Mouse (Mus musculus) spleen, adult 12 weeks (tissue): Measurements from ENCODE around the gene Pecr.

ENCODE experiments used
- DNase-seq: peaks from one replicate; pipeline ENCODE4 v3.0.0; 2022; ENCODE audit warnings: low spot score

The Pecr gene

DNA sequence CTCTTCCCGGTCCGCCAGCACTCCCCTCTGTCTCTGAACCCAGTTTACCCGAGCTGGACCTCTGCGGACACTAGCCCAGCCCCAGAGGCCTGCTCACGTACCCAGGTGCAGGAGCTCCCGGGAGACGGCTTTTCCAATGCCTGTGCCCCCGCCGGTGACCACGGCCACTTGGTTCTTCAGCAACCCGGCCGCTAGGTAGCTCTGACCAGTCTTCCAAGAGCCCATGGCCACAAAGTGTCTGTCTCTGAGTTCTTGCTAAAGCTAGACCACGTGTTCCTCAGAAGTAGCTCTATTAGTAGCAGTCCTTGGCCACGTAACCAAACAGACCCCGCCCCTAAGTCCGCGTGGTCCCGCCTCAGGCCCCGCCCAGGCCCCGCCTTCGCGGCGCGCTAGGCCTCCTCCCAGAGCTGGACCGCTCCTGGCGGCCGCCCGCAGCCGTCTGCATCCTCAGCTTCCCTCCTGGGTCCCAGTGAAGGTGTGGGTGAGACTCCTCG, at the start of gene Pecr, which contains the start of gene Tmem169:
Gene Pecr (minus strand): TSS at position 323 of the 494 bp plus-strand sequence.
Gene Tmem169 (plus strand): TSS at position 378 of the 494 bp plus-strand sequence.
- DNase-seq, result peak; percentile 87

GRCm38 (mm10) chr1:72326162-72326821, 42.2 kb upstream of the Pecr start:
- no peak for DNase-seq

DNA sequence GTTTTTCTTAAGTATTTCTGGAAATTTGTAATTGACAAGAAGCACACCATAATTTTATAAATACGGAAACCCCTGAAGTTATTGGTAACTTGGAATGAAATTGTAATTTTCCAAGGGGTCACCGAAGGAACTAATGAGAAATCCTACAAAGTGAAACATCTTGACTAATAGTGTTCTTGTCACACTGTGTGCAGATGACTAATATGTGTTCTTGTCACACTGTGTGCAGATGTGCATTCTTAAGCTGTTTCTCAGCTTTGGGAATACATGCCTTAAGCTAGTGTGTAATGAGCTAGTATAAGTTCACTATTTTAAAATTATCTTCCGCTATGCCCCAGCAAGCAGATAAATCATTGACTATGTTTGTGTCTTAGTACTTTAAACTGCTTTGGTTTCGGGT, 39.1 kb upstream of the Pecr start:
- no peak for DNase-seq

- no peak for DNase-seq
These were observed 36.6 kb upstream of the Pecr start for GRCm38 (mm10) chr1:72320759-72321158.

DNA sequence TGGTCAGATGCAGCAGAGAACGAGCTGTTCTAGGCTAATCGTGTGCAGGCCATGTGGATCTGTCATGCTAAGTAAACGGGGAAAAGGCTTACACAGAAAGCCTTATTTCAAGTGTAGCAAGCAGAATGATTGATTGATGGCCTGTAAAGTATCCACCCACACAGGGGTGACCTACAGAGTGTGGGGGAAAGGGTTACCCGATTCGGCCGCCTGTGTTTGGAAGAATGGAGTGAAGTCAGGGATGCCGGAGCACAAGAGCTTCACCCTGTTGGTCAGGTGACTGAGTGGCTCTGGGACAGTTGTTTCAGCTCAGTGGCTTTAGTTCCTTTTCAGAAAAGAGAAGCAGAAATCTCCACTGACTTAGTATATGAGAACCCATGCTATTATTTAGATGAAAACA, 32.8 kb upstream of the Pecr start:
- DNase-seq, result no peak

- DNase-seq, result no peak
These were observed 32.3 kb upstream of the Pecr start for GRCm38 (mm10) chr1:72316409-72316808.

DNA sequence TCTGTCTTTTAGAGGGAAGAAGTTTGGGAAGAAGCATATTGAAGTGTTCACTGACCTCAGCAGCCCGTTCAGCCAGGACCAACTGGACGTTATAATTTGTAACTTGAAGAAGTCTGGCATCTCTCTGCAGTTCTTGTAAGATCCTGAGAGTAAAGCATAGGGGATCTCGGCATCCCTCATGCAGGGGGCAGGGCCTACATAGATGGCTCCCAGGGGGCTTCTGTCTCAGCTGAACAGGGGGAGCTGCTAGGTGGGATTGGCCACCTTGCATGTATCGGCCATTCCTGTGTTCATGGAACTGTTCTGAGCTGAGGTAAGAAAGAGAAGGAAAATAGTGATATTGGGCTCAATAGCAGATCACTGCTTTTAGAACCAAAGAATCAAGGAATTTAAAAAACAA, 31.3 kb upstream of the Pecr start:
- no peak for DNase-seq

GRCm38 (mm10) chr1:72313399-72314039, 29.4 kb upstream of the Pecr start:
- no peak for DNase-seq

DNA sequence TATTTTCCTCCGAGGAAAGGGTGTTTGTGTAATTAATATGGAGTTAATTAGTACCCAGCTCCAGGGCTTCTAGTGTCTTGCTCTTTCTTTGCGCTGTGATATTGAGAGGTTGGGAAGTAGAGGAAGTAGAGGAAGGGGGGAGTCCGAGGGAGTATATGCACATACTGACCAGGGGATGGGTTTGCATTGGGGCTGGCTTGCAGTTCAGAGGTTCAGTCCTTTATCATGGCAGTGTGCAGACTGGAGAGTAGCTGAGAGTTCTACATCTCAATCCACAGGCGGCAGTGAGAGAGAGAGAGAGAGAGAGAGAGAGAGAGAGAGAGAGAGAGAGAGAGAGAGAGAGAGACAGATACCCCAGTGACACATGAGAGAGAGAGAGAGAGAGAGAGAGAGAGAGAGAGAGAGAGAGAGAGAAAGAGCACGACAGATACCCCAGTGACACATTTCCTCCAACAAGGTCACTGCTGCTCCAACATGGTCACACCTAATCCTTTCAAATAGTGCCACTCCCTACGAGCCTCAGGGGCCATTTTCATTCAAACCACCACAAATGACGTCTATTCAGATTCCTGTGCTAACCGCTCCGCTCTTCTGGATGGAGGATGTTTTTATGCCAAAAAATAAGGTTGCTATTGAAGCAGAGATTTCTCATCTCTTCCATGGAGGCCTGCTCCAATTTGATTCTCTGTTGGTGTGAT, 28.7 kb upstream of the Pecr start:
- DNase-seq, result no peak

DNA sequence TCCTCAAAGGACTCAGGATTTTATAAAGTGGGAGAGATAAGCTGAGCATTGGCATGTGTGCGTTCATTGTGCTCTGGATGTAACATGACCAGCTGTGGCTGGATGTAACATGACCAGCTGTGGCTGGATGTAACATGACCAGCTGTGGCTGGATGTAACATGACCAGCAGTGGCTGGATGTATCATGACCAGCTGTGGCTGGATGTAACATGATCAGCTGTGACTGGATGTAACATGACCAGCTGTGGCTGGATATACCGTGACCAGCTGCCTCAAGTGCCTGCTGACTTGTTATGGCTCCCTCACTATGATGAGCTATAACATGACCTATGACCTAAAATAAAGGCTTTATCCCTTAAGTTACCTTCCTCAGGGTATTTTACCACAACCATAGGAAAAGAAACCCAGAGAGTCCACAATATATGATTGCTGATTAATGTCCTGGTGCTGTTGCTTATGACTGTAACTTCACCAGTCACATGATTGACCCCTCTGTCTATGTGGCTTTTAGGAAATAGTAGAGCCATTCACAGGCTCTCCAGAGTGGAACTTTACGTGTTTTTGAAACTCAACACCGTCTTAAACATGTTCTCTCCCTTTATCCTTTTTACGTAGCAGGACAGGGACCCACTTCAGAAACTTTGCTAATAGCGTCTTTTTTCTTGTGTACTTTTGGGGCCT, 25.8 kb upstream of the Pecr start:
- DNase-seq, result no peak

DNA sequence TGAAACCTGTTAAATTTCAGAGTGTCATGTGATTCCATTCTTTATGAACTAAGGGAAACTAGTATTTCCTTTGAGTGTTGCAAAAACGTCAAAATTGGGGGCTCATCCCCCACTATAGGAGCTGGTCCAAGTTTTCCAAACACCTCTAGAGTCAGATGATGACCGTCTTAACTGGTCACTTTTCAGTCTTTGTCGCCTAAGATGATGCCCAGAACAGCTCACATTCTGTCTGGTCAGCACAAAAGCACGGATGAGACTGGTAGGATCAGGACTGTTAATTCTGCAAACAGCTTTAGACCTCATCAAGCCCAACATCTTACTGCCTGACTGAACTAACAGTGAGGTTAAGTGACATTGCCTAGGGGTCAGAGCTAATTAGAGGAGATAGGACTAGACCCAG, 24.8 kb upstream of the Pecr start:
- no peak for DNase-seq

DNA sequence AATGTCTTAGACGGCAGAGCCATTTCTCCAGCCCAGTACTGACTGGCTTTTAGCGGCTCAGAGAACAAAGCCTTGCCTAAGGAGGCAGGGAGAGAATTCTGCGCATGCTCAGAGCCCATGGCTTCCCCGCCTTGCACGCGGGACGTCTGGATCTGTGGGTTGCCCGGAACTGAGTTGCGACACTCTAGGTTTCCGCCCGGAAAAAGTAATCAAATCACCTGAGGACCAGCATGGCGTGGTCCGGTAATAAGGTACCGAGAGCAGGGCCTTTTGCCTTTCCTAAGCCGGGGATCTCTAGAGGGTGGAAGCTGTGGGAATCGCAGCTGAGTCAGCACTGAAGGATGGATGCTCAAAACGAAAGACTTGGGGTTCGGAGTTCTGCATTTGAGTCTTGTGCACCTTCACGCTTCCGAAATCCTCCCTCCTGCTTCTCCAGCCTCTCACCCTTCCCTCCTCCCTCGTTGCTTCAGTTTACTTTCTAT, 23.2 kb upstream of the Pecr start, which contains the start of gene Xrcc5:
Gene Xrcc5 (plus strand): TSS at position 105 of the 482 bp plus-strand sequence.
- peak; percentile 75 for DNase-seq

GRCm38 (mm10) chr1:72306679-72307181, 22.6 kb upstream of the Pecr start:
- no peak for DNase-seq

- no peak for DNase-seq
These were observed 22.1 kb upstream of the Pecr start for GRCm38 (mm10) chr1:72306241-72306640.

DNA sequence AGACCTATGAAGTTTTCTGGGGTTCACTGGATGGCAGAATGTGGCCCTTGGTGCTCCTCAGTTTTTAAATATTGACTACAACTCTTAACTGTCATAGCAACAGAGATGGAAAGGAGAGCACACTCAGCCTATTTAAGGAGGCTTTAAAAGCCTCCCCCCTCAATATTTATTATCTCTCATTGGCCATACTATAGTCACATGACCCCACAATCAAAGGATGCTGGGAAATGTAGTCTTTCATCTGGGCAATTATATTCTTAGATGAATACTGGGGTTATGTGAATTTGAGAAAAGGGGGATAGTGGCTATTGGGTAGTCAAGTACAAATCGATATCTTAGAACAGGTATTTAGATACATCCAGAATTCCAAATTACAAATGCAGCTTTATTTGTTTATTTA, 17.7 kb upstream of the Pecr start:
- no peak for DNase-seq

GRCm38 (mm10) chr1:72295746-72296145, 11.6 kb upstream of the Pecr start:
- no peak for DNase-seq

DNA sequence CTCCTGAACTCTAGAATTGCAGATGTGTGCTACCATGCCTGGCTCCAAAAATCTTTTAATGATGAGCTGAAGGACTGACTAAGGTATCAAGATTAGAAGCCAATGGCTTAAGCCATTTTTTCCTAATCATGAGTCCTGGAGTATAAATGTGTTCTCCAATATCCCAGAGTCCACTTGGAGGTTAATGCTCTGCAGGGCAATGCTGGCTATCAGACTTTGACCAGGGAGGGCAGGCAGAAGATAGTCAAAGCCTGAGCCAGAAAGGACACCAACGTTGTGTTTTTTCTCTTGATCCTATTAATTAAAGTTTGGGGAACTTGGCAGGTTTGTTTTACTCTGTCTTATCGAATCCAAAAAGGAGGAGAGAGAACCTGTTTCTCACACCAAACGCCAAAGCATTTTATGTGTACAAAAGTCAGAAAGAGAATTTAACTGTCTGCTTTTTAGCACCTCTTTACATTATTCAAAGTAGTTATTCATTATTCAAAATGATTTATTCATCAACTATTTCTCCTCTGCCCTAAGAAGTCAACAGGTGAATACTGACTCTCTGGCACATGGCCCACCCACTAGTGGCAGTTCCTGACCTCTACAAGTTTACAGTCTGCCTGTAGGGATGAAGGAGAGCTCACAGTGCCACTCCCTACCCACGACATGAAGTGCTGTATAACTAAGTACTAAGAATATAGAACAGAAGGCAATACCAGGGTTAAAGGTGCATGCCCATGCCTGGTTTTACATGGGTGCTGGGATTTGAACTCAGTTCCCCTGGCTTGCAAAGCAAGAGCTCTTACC, 10.0 kb upstream of the Pecr start:
- DNase-seq, result no peak

GRCm38 (mm10) chr1:72291925-72292324, 7.8 kb upstream of the Pecr start:
- DNase-seq, result no peak

DNA sequence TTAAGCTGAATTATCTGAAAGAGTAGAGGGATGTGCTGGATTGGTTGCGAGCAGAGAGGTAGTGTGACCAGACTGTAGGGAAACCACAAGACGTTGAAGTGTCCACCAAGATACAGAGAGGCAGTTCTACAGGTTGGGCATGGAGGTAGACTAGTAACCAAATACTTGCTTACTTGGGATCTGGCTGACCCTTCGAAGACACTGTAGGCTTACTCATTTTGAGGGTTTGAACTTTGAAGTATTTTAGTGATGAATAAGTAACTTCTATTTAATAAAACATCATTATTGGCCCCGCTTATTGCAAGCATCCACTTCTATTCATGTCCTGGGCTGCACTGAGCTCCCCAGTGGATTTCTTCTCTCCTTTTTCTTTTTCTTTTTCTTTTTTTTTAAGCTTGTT, 7.3 kb upstream of the Pecr start:
- no peak for DNase-seq

- no peak for DNase-seq
These were observed 6.8 kb upstream of the Pecr start for GRCm38 (mm10) chr1:72290896-72291295.

GRCm38 (mm10) chr1:72288527-72289150, 4.5 kb upstream of the Pecr start:
- DNase-seq, result no peak
